Mouse (Mus musculus): ENCODE measurements around the gene Rpl27a. TPM values are rescaled to one million over a fixed set of nuclear protein-coding genes. Genes with fewer than 3 reads are reported as not detected.

Gene Rpl27a
- 550 TPM for total RNA-seq (2023)

GRCm38 (mm10) chr7:109518838-109519696 lies at the start of gene Rpl27a:
TSS of gene Rpl27a (plus strand) at chr7:109519147.

GRCm38 (mm10) chr7:109508034-109508433 lies 10.9 kb upstream of the Rpl27a start, which contains the start of gene Trim66:
TSS of gene Trim66 (minus strand) at chr7:109508134.

Other genes starting within 250 kb of the Rpl27a start
- gene Stk33, start 80.1 kb upstream of the Rpl27a start, total RNA-seq (2023), result not detected
- not detected for gene Trim66, start 11.0 kb upstream of the Rpl27a start, total RNA-seq (2023)
- 1.2 TPM for gene St5, start 184.5 kb downstream of the Rpl27a start, total RNA-seq (2023)
- gene Akip1, start 184.5 kb downstream of the Rpl27a start, total RNA-seq (2023), result 8.0 TPM
- gene BC051019, start 204.7 kb downstream of the Rpl27a start, total RNA-seq (2023), result not detected
- 2.9 TPM for gene Ascl3, start 212.6 kb downstream of the Rpl27a start, total RNA-seq (2023)
- 39.3 TPM for gene Tmem9b, start 233.7 kb downstream of the Rpl27a start, total RNA-seq (2023)

Data from CD4-positive naive resting alpha-beta T cell, adult 76 days (primary cell).